Mouse (Mus musculus): ENCODE data around the gene Rln1.

GRCm38 (mm10) chr19:29371284-29372081 lies 37.0 kb upstream of the Rln1 start:
- TF ChIP-seq CTCF (IDR thresholded peaks at IDR 0.05; ENCODE audit: borderline replicate concordance, insufficient read depth, low read depth, low read length), result no peak
- TF ChIP-seq POLR2A (IDR thresholded peaks at IDR 0.05; ENCODE audit: borderline replicate concordance, insufficient read depth, low read length), result no peak
